Mouse (Mus musculus) brain, adult 2 months (tissue): Measurements from ENCODE around the gene Arntl2.
"Not testable (repeated sequence)": the region's sequence is repeated elsewhere in the genome, so short reads cannot be mapped to it uniquely, and the experiment has no call there.

Source experiments
- DNase-seq: peaks from one replicate; pipeline ENCODE4 v3.0.0; 2011; ENCODE audit warnings: low read depth, low spot score

The Arntl2 gene

GRCm38 (mm10) chr6:146795924-146796545, at the start of gene Arntl2:
Gene Arntl2 (plus strand): TSS chr6:146796055.
- peak; percentile 88 for DNase-seq

GRCm38 (mm10) chr6:146746577-146746976, 49.3 kb upstream of the Arntl2 start:
- peak; percentile 30 for DNase-seq

- no peak for DNase-seq
Observed at GRCm38 (mm10) chr6:146747057-146747456, 48.8 kb upstream of the Arntl2 start.

GRCm38 (mm10) chr6:146748271-146748670, 47.6 kb upstream of the Arntl2 start:
- DNase-seq: no peak

- DNase-seq: peak; percentile 42
Observed at GRCm38 (mm10) chr6:146751671-146752070, 44.2 kb upstream of the Arntl2 start.

DNA sequence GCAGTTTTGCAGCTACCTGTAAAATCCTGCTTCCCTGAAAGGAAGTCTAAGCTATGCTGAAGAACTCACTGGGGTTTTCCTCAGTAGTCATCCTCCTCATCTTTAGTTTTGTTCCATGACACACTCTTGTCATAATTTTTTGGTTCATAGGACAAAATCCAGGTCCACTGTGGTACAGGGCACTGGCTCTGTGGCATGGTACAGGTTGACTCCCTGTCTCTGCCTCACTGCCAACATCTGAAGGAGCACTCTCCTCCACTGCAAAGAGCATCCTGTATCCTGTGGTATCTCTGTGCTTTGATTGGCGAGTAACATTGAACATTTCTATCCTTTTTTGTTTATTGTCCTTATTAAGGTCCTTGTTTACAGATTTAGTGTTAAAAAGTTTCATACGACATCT, 43.7 kb upstream of the Arntl2 start:
- DNase-seq: no peak

GRCm38 (mm10) chr6:146752612-146753011, 43.2 kb upstream of the Arntl2 start:
- no peak for DNase-seq

GRCm38 (mm10) chr6:146753560-146754160, 42.2 kb upstream of the Arntl2 start:
- no peak for DNase-seq

DNA sequence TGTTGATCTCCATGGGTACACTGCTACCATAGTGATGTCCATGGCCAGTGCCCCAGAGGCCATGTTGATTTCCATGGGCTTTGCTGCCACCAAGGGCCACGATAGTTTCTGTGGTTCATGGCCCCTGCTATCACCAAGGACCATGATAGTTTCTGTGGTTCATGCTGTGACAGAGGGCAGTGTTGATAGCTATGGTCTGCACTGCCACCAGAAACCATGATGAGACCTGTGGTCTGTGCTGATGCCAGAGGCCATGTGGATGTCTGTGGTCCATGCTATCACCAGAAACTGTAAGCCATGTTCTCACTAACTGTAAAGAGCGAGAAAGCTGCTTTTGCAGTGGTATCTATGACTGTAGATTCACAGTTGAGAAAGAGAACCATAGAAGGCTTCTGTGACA, 40.7 kb upstream of the Arntl2 start:
- DNase-seq: no peak

- DNase-seq: no peak
Observed at GRCm38 (mm10) chr6:146755679-146756078, 40.2 kb upstream of the Arntl2 start.

DNA sequence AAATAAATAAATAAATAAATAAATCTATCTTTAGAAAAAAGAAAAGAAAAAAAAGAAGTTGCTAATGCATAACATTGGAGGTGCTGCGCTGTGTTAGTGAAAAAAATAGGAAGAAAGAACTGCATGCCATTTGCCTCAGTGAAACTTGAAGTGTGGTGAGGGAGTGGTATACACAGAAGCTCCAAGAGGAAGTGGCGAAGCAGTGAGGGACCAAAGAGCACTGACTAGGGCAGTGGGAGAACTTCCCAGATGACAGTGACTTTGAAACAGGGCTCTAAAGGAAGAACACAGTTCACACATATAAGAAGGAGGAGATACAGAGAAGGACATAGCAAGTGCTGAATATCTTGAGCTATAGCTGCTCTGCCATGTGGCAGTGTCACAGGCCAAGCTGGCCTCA, 36.8 kb upstream of the Arntl2 start:
- no peak for DNase-seq

DNA sequence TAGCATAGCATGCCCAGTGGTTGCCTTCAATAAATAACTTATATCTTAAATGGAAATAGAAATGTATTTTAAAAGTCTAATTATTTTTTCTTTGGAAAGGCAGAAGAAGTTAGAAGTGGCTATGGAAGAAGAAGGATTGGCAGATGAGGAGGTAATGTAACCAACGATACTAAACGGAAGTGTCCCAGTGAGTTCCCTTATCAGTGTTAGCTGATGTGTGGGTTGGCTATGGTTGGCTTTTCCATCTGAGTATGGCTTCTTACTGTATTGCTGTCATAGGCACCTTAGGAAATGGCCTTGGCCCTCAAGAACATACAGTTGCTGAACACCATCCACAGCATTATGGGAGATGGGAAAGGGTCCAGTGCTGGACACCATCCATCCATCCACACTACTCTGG, 35.8 kb upstream of the Arntl2 start:
- no peak for DNase-seq

DNA sequence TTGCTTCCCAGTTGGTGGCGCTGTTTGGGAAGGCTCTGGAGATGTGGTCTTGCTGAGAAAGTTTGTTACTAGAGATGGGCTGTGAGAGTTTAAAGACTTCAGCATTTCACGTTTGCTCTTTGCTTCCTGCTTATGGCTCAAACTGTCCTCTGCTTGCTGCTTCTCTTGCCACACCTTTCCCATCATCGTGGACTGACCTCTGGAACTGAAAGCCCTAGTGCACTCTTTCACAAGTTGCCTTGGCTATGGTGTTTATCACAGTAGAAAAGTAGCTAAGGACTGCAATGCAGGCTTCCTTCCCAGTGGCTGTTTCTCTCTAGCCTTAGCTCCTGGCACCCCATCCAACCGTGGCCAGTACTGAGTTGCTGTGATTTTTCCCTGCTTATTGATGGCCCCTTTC, 35.1 kb upstream of the Arntl2 start:
- no peak for DNase-seq

DNA sequence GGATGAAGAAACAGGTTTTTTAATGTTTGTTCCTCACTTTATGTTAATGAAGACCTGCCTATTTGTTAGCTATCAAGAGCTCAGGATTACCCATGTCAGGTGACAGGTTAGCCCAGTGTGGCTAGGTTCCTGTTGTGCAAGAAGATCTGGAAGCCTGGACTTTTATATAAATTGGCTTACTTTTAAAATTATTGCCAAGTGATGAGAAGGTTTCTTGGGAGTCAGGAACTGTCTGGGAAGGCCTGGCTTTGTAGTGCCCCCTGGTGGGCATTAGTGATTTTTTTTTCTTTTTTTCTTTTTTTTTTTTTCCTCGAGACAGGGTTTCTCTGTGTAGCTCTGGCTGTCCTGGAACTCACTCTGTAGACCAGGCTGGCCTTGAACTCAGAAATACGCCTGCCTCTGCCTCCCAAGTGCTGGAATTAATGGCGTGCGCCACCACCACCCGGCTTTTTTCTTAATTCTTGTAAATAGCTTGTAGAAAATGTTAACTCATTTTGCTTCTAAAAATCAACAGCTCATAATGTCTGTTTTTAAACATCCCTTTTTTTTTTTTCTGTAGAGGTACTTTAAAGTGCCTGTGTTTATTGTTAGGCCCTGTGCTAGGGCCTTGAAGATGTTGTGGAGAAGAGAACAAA, 33.5 kb upstream of the Arntl2 start:
- DNase-seq: peak; percentile 53

DNA sequence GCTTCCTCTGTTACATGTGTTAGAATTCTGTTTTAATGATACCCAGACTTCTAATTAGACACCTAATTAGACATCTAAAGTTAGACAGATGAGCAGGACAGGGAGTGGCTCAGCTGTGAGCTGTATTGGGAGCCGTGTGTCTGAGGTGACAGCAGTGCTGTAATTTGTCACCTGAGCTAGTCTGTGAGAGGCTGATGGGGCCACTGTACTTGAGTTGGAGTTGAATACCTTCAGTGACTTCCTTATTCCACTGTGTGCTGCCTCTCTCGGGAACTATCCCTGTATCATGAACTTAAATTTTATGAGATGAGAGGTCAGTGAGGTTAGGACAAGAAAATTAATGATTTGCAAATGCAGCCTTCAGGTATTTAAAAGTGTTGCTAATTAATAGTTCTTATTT, 31.3 kb upstream of the Arntl2 start:
- no peak for DNase-seq

DNA sequence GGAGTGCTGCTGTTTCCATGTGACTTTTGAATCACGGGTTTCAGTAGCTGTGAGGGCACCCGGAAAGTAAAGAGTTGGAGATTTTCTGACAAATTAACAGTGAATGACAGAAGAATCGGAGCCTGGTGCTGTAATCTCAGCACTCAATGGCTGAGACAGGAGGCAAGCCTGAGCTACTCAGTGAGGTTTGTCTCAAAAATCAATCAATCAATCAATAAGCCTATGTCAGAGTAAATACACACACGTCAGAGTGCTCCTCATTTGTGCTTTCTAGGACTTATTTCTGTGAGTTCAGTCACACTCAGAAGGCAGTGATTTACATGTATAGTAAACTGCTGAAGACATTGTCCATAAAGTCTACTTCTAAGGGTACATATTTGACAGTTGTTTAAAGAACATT, 30.6 kb upstream of the Arntl2 start:
- DNase-seq: no peak

GRCm38 (mm10) chr6:146768813-146769404, 26.9 kb upstream of the Arntl2 start:
- no peak for DNase-seq

DNA sequence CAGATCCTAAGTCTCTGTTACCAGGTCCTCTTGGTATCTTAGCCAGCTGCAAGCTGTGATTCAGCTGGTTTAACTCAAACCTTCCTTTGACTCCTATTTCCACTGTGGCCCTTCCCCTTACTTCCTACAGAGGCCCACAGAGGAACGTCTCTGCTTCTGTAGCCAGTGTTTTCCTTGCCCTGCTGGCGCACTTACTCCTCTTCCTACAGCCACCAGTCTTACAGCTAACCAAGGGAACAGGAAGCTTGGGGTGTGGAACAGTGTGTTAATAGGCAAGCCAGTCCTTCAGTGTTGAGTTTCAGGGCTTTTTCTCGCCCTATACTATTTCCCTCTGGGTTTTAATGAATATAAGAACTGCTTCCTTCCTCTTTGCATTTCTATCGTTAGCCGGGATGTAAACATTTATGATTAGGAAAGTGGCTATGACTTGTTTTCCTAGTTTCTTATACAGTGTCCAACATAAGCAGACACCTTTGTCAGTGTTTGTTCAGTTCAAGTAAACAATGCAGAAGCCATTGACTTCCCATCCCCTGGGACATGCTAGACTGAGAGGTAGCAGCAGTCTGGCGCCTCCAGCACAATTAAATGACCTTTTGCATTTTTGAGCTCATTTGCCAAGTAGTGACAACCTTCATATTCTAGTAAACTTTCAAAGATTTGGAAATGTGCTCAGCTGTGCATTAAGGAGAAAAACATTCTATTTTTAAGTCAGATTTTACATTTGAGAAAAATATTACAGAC, 25.7 kb upstream of the Arntl2 start:
- no peak for DNase-seq

- no peak for DNase-seq
Observed at GRCm38 (mm10) chr6:146770808-146771207, 25.0 kb upstream of the Arntl2 start.

DNA sequence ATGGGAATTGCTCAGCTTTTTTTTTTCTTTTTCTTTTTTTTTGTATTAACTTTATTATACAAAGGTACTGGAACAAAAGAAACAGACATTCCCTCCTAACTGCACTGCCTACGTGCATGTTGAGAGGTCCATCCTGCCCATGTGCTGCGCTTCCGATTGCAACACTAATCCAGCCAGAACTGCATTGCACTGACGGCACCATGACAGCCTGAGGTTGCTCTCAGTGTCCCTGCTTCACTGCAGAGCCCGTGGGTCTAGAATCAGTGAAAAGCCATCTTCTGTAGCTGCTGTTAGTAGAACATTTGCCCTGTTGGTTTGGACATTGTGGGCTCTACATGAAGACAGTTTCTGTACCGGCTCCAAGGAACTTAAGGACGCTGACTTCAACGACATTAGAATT, 20.0 kb upstream of the Arntl2 start:
- not testable (repeated sequence) for DNase-seq

DNA sequence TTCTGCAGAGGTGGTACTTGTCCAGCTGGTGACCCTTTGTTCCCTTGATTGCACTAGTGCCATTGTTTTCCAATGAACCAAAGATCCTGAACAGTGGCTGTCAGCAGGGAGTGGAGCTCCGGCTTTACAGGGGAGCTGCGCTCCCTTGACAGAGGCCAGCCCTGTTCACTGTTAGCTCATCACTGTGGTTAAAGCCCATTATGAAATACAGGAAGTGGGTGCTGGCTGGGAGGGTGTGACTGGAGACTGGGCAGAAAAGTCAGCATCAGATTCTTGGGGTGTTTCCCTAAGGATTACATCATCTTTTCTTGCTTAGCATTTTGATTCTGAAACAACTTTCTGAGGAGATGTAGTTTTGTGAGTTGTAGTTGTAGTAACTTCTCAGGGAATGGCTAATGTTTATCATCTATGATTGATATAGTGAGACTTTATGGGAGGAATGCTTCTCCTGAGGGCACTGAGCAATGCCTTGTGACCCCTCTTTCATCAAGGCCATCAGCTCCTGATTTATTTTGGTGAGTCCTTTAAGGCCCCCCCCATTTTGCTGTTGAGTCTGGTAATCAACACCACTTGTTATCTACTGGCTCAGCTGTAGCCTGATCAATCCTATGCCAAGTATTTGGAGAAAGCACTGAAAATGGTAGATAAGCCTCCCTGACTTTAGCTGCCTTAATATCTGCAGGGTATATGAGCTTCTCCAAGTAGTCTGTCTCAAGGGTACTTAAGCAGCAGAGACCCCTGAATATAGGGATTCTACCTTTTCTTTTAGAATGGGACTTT, 19.1 kb upstream of the Arntl2 start:
- no peak for DNase-seq
